Mouse (Mus musculus) heart, postnatal 0 days (tissue): ENCODE measurements at regions not wholly inside any gene's neighbourhood (a gene's known extent, or its start where the extent isn't known, plus 50 kb on each side); places are given as distances from the start of the nearest gene placed in this dataset.

Source experiments
- ATAC-seq: fragments of 200-750 bp; cut with Nextera tagmentation; 2 replicates; pipeline ENCODE4 v1.8.0; 2017; ENCODE audit warnings: low read depth, moderate number of reproducible peaks, moderate library complexity; ENCODE audit not compliant: insufficient read depth
- DNase-seq: peaks from one replicate; pipeline ENCODE4 v3.0.0-alpha.2; 2016; ENCODE audit warnings: low spot score
- H3K27ac ChIP-seq: fragments of 300-500 bp; sonication (generic); 2 replicates; pipeline ENCODE4 v1.5.1; 2014; ENCODE audit warnings: low read depth, mild to moderate bottlenecking
- H3K27me3 ChIP-seq: fragments of 300-500 bp; sonication (generic); 2 replicates; pipeline ENCODE4 v1.6.1; 2014; ENCODE audit warnings: low read length, mixed read lengths; ENCODE audit not compliant: control insufficient read depth, insufficient read depth
- H3K36me3 ChIP-seq: fragments of 300-500 bp; sonication (generic); replicated peaks from 2 replicates; pipeline ENCODE4 v1.6.1; 2014; ENCODE audit warnings: low read length, mixed read lengths; ENCODE audit not compliant: control insufficient read depth, insufficient read depth
- H3K4me1 ChIP-seq: fragments of 300-500 bp; sonication (generic); 2 replicates; pipeline ENCODE4 v1.6.1; 2014; ENCODE audit warnings: antibody characterized with exemption; ENCODE audit not compliant: control insufficient read depth, insufficient read depth
- H3K4me2 ChIP-seq: fragments of 300-500 bp; sonication (generic); 2 replicates; pipeline ENCODE4 v1.6.1; 2014; ENCODE audit warnings: low read depth, mild to moderate bottlenecking, low read length, moderate library complexity
- H3K4me3 ChIP-seq: fragments of 300-500 bp; sonication (generic); 2 replicates; pipeline ENCODE4 v1.5.1; 2014; ENCODE audit warnings: low read depth, low read length
- H3K9ac ChIP-seq: fragments of 300-500 bp; sonication (generic); replicated peaks from 2 replicates; pipeline ENCODE4 v1.6.1; 2014; ENCODE audit warnings: low read depth, low read length, mixed read lengths
- H3K9me3 ChIP-seq: fragments of 300-500 bp; sonication (generic); replicated peaks from 2 replicates; pipeline ENCODE4 v1.6.1; 2016; ENCODE audit warnings: low read length; ENCODE audit not compliant: control insufficient read depth
- CTCF ChIP-seq: IDR thresholded peaks from 2 replicates; pipeline ENCODE4 v1.5.1; 2016; ENCODE audit warnings: antibody characterized with exemption, control low read depth, low read depth
- EP300 ChIP-seq: IDR thresholded peaks from 2 replicates; pipeline ENCODE4 v1.6.1; 2016; ENCODE audit warnings: antibody characterized with exemption, low read depth
- WGBS: fragments of 180-500 bp; shearing (Covaris S2); extraction: QIAGEN DNeasy Blood & Tissue Kit; methylation state at CpG from one replicate; pipeline ENCODE4 v1.1.7; 2014; 5-methylcytosine and 5-hydroxymethylcytosine counted together

DNA sequence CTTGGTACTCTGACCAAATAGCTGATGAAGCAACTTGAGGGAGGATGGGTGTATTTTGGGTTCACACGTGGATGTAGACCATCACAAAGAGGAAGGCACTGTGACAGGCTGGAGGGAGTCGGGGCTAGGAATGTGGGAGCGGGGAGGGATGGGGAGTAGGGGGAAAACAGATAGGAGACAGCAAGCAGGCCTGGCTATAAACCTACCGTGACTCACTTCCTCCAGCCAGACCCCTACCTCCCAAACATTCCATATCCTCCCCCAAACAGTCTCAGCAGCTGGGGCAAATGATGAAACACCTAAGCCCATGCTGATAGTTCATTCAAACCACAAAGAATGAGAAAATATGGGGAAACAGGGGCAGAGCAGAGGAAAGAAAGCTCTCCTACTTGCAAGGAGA lies 91.1 kb upstream of the Sox4 start:
- no peak for DNase-seq
- TF ChIP-seq EP300 (no peak), CTCF (no peak)
- WGBS, result 43% methylated on average over 4 of the region's 4 CpGs
- H3K9me3 ChIP-seq, result no peaks in the 10 kb centered on the region; the same call in 1 of the 2 replicates
- no peak overlapping the region for H3K4me2 ChIP-seq
- H3K9ac ChIP-seq, result no peak overlapping the region
- H3K4me3 ChIP-seq, result no peak overlapping the region
- H3K27ac ChIP-seq, result no peak overlapping the region
- peaks cover 8% of the 10 kb centered on the region; the same call in 1 of the 2 replicates for H3K4me1 ChIP-seq
- no peaks in the 10 kb centered on the region for H3K27me3 ChIP-seq
- H3K36me3 ChIP-seq, result no peaks in the 10 kb centered on the region
- no peak for ATAC-seq

GRCm38 (mm10) chr13:29040331-29040730 lies 86.8 kb upstream of the Sox4 start:
- H3K36me3 ChIP-seq, result no peaks in the 10 kb centered on the region
- H3K27ac ChIP-seq, result no peak overlapping the region
- no peak overlapping the region for H3K4me3 ChIP-seq
- 86% methylated on average over 5 of the region's 5 CpGs for WGBS
- TF ChIP-seq EP300 (no peak), CTCF (no peak)
- ATAC-seq (no peak), DNase-seq (no peak)
- no peak overlapping the region for H3K9ac ChIP-seq
- H3K4me2 ChIP-seq, result no peak overlapping the region
- no peaks in the 10 kb centered on the region; the same call in 1 of the 2 replicates for H3K9me3 ChIP-seq
- no peaks in the 10 kb centered on the region for H3K4me1 ChIP-seq
- H3K27me3 ChIP-seq, result no peaks in the 10 kb centered on the region

DNA sequence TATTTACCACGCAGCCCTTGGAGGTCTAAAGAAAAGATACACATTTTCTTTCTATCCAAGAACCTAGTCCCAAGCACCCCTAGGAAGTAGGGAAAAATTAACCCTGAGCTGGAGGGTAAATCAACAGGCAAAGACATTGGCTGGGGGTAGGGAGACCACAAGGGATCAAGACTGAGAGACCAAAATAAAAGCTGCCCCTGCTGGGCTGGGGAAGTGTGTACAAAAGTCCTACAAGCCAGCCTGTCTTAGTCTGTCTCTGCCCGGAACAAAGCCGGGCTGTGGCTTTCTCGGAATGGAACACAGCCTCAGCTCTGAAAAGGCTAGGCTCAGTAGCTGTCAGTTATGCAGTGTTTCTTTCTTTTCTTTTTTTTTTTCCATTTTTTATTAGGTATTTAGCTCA lies 81.4 kb upstream of the Sox4 start:
- H3K9me3 ChIP-seq, result no peaks in the 10 kb centered on the region; the same call in 1 of the 2 replicates
- DNase-seq (no peak), ATAC-seq (no peak)
- TF ChIP-seq EP300 (no peak), CTCF (no peak)
- no peaks in the 10 kb centered on the region for H3K4me1 ChIP-seq
- H3K27ac ChIP-seq, result no peak overlapping the region
- H3K4me2 ChIP-seq, result no peak overlapping the region
- no peaks in the 10 kb centered on the region for H3K27me3 ChIP-seq
- no peak overlapping the region for H3K9ac ChIP-seq
- H3K4me3 ChIP-seq, result no peak overlapping the region
- H3K36me3 ChIP-seq, result no peaks in the 10 kb centered on the region
- WGBS, result 73% methylated on average over 4 of the region's 4 CpGs

- H3K4me3 ChIP-seq, result no peak overlapping the region
- H3K27ac ChIP-seq, result no peak overlapping the region
- H3K36me3 ChIP-seq, result no peaks in the 10 kb centered on the region
- no peak overlapping the region for H3K9ac ChIP-seq
- no peaks in the 10 kb centered on the region for H3K9me3 ChIP-seq
- WGBS, result 59% methylated on average over 8 of the region's 8 CpGs
- TF ChIP-seq EP300 (no peak), CTCF (no peak)
- ATAC-seq (no peak), DNase-seq (no peak)
- H3K27me3 ChIP-seq, result no peaks in the 10 kb centered on the region
- no peaks in the 10 kb centered on the region for H3K4me1 ChIP-seq
- H3K4me2 ChIP-seq, result no peak overlapping the region
These were observed 80.9 kb upstream of the Sox4 start for GRCm38 (mm10) chr13:29034444-29034843.

DNA sequence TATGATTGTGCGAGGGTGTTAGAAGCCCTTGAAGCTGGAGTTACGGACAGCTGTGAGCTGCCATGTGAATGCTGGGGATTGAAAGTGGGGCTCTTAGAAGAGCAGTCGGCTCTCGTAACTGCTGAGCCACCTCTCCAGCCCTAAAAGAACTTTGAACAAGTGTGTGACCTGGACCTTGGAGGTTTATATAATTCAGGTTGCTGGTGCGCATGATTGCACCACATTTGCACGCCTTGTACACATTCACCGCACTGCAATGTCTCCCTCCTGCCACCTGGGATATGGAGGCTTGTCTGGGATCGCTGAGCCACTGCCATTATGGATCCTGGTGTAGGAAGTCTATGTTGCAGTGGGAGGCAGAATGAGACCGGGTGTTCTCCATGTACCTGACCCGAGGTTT lies 73.6 kb upstream of the Sox4 start:
- 98% methylated on average over 10 of the region's 10 CpGs for WGBS
- Histone ChIP-seq H3K4me1 (no peaks in the 10 kb centered on the region), H3K27ac (no peak overlapping the region), H3K4me3 (no peak overlapping the region), H3K36me3 (no peaks in the 10 kb centered on the region), H3K27me3 (no peaks in the 10 kb centered on the region), H3K4me2 (no peak overlapping the region), H3K9me3 (no peaks in the 10 kb centered on the region), H3K9ac (no peak overlapping the region)
- DNase-seq (no peak), ATAC-seq (no peak)
- TF ChIP-seq CTCF (no peak), EP300 (no peak)

GRCm38 (mm10) chr13:29023486-29023885 lies 70.0 kb upstream of the Sox4 start:
- no peak overlapping the region for H3K9ac ChIP-seq
- no peak for TF ChIP-seq CTCF
- no peak for TF ChIP-seq EP300
- DNase-seq (no peak), ATAC-seq (no peak)
- no peaks in the 10 kb centered on the region for H3K9me3 ChIP-seq
- no peaks in the 10 kb centered on the region for H3K36me3 ChIP-seq
- H3K4me2 ChIP-seq, result no peak overlapping the region
- no peaks in the 10 kb centered on the region for H3K27me3 ChIP-seq
- no peak overlapping the region for H3K4me3 ChIP-seq
- no peak overlapping the region for H3K27ac ChIP-seq
- 0 out of 2 replicates have a peak, but pooled peaks cover 3% of the 10 kb centered on the region for H3K4me1 ChIP-seq
- WGBS, result 91% methylated on average over 1 of the region's 1 CpGs
